Mouse (Mus musculus): ENCODE results near the gene Nsmce1. TPM values are rescaled to one million over a fixed set of nuclear protein-coding genes. Genes with fewer than 3 reads are reported as not detected.
"Not testable (repeated sequence)": the region's sequence is repeated elsewhere in the genome, so short reads cannot be mapped to it uniquely, and the experiment has no call there.

Nsmce1 gene
- polyA plus RNA-seq, 1 experiment from 2014 or later, result 111 TPM

GRCm38 (mm10) chr7:125453671-125454070, 37.7 kb downstream of the Nsmce1 start:
- Histone ChIP-seq H3K27ac (replicated peaks) (no peak overlapping the region), H3K4me2 (replicated peaks) (no peak overlapping the region), H3K4me1 (no peaks in the 10 kb centered on the region), H3K36me3 (peaks cover 29% of the 10 kb centered on the region), H3K4me3 (no peak overlapping the region), H3K9ac (replicated peaks) (no peak overlapping the region), H3K27me3 (no peaks in the 10 kb centered on the region), H3K9me3 (no peaks in the 10 kb centered on the region)
- 97% methylated on average over 4 of the region's 4 CpGs for WGBS
- no peak for ATAC-seq (ENCODE audit: low FRiP score, low read depth)

- Histone ChIP-seq H3K9ac (replicated peaks) (no peak overlapping the region), H3K4me2 (replicated peaks) (no peak overlapping the region), H3K27ac (replicated peaks) (no peak overlapping the region), H3K4me3 (no peak overlapping the region), H3K36me3 (peaks cover 20% of the 10 kb centered on the region), H3K4me1 (no peaks in the 10 kb centered on the region), H3K9me3 (no peaks in the 10 kb centered on the region), H3K27me3 (no peaks in the 10 kb centered on the region)
- ATAC-seq (ENCODE audit: low FRiP score, low read depth), result no peak
- 96% methylated on average over 2 of the region's 2 CpGs for WGBS
These were observed 40.3 kb downstream of the Nsmce1 start for GRCm38 (mm10) chr7:125451078-125451477.

- WGBS, result 93% methylated on average over 1 of the region's 1 CpGs
These were observed 40.7 kb downstream of the Nsmce1 start for GRCm38 (mm10) chr7:125450678-125451077.

GRCm38 (mm10) chr7:125444464-125445401, 46.7 kb downstream of the Nsmce1 start, which contains the start of gene Kdm8:
Gene Kdm8 (plus strand): TSS chr7:125444676.
- Histone ChIP-seq H3K27me3 (no peaks in the 10 kb centered on the region), H3K4me2 (replicated peaks) (peak within 1 kb of the TSS; percentile 74), H3K9me3 (no peaks in the 10 kb centered on the region), H3K4me1 (peaks cover 14% of the 10 kb centered on the region), H3K9ac (replicated peaks) (peak within 1 kb of the TSS; percentile 77), H3K27ac (replicated peaks) (peak within 1 kb of the TSS; percentile 97), H3K4me3 (peak within 1 kb of the TSS; percentile 65), H3K36me3 (no peaks in the 10 kb centered on the region)
- ATAC-seq (ENCODE audit: low FRiP score, low read depth), result peak; percentile 95
- 1% methylated on average over 61 of the region's 61 CpGs for WGBS

More at GRCm38 (mm10) chr7:125450678-125451077, 40.7 kb downstream of the Nsmce1 start:
- no peak overlapping the region for H3K9ac ChIP-seq (replicated peaks)
- no peaks in the 10 kb centered on the region for H3K27me3 ChIP-seq
- no peak overlapping the region for H3K4me2 ChIP-seq (replicated peaks)
- H3K4me3 ChIP-seq, result no peak overlapping the region
- H3K4me1 ChIP-seq, result peaks cover 1% of the 10 kb centered on the region
- H3K36me3 ChIP-seq, result peaks cover 16% of the 10 kb centered on the region; the same call in 1 of the 2 replicates
- ATAC-seq (ENCODE audit: low FRiP score, low read depth), result no peak
- no peak overlapping the region for H3K27ac ChIP-seq (replicated peaks)
- no peaks in the 10 kb centered on the region for H3K9me3 ChIP-seq

- Histone ChIP-seq H3K27me3 (no peaks in the 10 kb centered on the region; the same call in 1 of the 2 replicates), H3K27ac (replicated peaks) (peak overlapping the region; percentile 97), H3K4me2 (replicated peaks) (peak overlapping the region; percentile 74), H3K4me3 (peak overlapping the region; percentile 65), H3K9me3 (peaks cover 6% of the 10 kb centered on the region; the same call in 1 of the 2 replicates), H3K36me3 (no peaks in the 10 kb centered on the region), H3K4me1 (peaks cover 14% of the 10 kb centered on the region), H3K9ac (replicated peaks) (peak overlapping the region; percentile 77)
- peak; percentile 8; the same call in 1 of the 2 replicates for ATAC-seq (ENCODE audit: low FRiP score, low read depth)
- 27% methylated on average over 10 of the region's 10 CpGs for WGBS
These were observed 47.3 kb downstream of the Nsmce1 start for GRCm38 (mm10) chr7:125444076-125444463.

GRCm38 (mm10) chr7:125442323-125442722, 49.1 kb downstream of the Nsmce1 start:
- Histone ChIP-seq H3K27me3 (no peaks in the 10 kb centered on the region; the same call in 1 of the 2 replicates), H3K4me3 (no peak overlapping the region), H3K9ac (replicated peaks) (no peak overlapping the region), H3K4me1 (peaks cover 14% of the 10 kb centered on the region), H3K9me3 (peaks cover 6% of the 10 kb centered on the region; the same call in 1 of the 2 replicates), H3K27ac (replicated peaks) (no peak overlapping the region), H3K4me2 (replicated peaks) (no peak overlapping the region), H3K36me3 (no peaks in the 10 kb centered on the region)
- 78% methylated on average over 4 of the region's 4 CpGs for WGBS
- no peak for ATAC-seq (ENCODE audit: low FRiP score, low read depth)

GRCm38 (mm10) chr7:125434666-125435290, 56.6 kb downstream of the Nsmce1 start:
- ATAC-seq (ENCODE audit: low FRiP score, low read depth), result peak; percentile 56
- H3K27me3 ChIP-seq, result no peaks in the 10 kb centered on the region; the same call in 1 of the 2 replicates

GRCm38 (mm10) chr7:125433874-125434273, 57.5 kb downstream of the Nsmce1 start:
- WGBS, result 92% methylated on average over 3 of the region's 3 CpGs
- Histone ChIP-seq H3K4me1 (peaks cover 6% of the 10 kb centered on the region; the same call in 1 of the 2 replicates), H3K4me3 (no peak overlapping the region), H3K36me3 (no peaks in the 10 kb centered on the region), H3K4me2 (replicated peaks) (no peak overlapping the region), H3K9me3 (no peaks in the 10 kb centered on the region), H3K27ac (replicated peaks) (no peak overlapping the region), H3K9ac (replicated peaks) (no peak overlapping the region), H3K27me3 (no peaks in the 10 kb centered on the region)
- no peak for ATAC-seq (ENCODE audit: low FRiP score, low read depth)

More at GRCm38 (mm10) chr7:125434666-125435290, 56.6 kb downstream of the Nsmce1 start:
- Histone ChIP-seq H3K4me3 (no peak overlapping the region), H3K4me2 (replicated peaks) (no peak overlapping the region), H3K9me3 (peaks cover 6% of the 10 kb centered on the region; the same call in 1 of the 2 replicates), H3K4me1 (peaks cover 6% of the 10 kb centered on the region; the same call in 1 of the 2 replicates), H3K9ac (replicated peaks) (no peak overlapping the region; the same call in 1 of the 2 replicates), H3K36me3 (no peaks in the 10 kb centered on the region), H3K27ac (replicated peaks) (peak overlapping the region; percentile 44)
- WGBS, result 46% methylated on average over 8 of the region's 8 CpGs

- no peaks in the 10 kb centered on the region for H3K36me3 ChIP-seq
- no peaks in the 10 kb centered on the region for H3K9me3 ChIP-seq
- H3K9ac ChIP-seq (replicated peaks), result no peak overlapping the region
- no peak overlapping the region for H3K4me3 ChIP-seq
- H3K4me1 ChIP-seq, result peaks cover 6% of the 10 kb centered on the region; the same call in 1 of the 2 replicates
- H3K4me2 ChIP-seq (replicated peaks), result no peak overlapping the region
- H3K27ac ChIP-seq (replicated peaks), result no peak overlapping the region; the same call in 1 of the 2 replicates
- ATAC-seq (ENCODE audit: low FRiP score, low read depth), result no peak
- no peaks in the 10 kb centered on the region for H3K27me3 ChIP-seq
- WGBS, result 71% methylated on average over 7 of the region's 7 CpGs
These were observed 61.1 kb downstream of the Nsmce1 start for GRCm38 (mm10) chr7:125430170-125430842.

- not testable (repeated sequence) for H3K4me2 ChIP-seq (replicated peaks); H3K4me1 ChIP-seq; ATAC-seq (ENCODE audit: low FRiP score, low read depth); H3K9me3 ChIP-seq; H3K9ac ChIP-seq (replicated peaks); H3K36me3 ChIP-seq; H3K27me3 ChIP-seq; H3K27ac ChIP-seq (replicated peaks); H3K4me3 ChIP-seq
- 87% methylated on average over 5 of the region's 5 CpGs for WGBS
These were observed 62.4 kb downstream of the Nsmce1 start for GRCm38 (mm10) chr7:125428816-125429500.

- Histone ChIP-seq H3K27me3 (no peaks in the 10 kb centered on the region), H3K4me1 (no peaks in the 10 kb centered on the region), H3K4me3 (no peak overlapping the region), H3K9ac (replicated peaks) (no peak overlapping the region), H3K9me3 (no peaks in the 10 kb centered on the region), H3K4me2 (replicated peaks) (no peak overlapping the region), H3K27ac (replicated peaks) (no peak overlapping the region), H3K36me3 (no peaks in the 10 kb centered on the region)
- ATAC-seq (ENCODE audit: low FRiP score, low read depth), result no peak
- WGBS, result 77% methylated on average over 7 of the region's 7 CpGs
These were observed 63.0 kb downstream of the Nsmce1 start for GRCm38 (mm10) chr7:125428381-125428780.

All from midbrain, embryonic 12.5 days (tissue).